Mouse (Mus musculus) lung, embryonic 14.5 days (tissue): ENCODE measurements around the gene Tmem268. TPM values are rescaled to one million over a fixed set of nuclear protein-coding genes. Genes with fewer than 3 reads are reported as not detected.

ENCODE experiments used
- ATAC-seq: fragments of 200-750 bp; cut with Nextera tagmentation; 2 replicates; pipeline ENCODE4 v1.8.0; 2017; ENCODE audit warnings: mild to moderate bottlenecking, moderate TSS enrichment, moderate library complexity; ENCODE audit not compliant: insufficient read depth
- DNase-seq: peaks from one replicate; pipeline ENCODE4 v3.0.0-alpha.2; 2015
- H3K27ac ChIP-seq: fragments of 300-500 bp; sonication (generic); 2 replicates; pipeline ENCODE4 v1.5.1; 2014; ENCODE audit warnings: low read depth, mild to moderate bottlenecking, moderate library complexity
- H3K27me3 ChIP-seq: fragments of 300-500 bp; sonication (generic); 2 replicates; pipeline ENCODE4 v1.6.1; 2014; ENCODE audit warnings: low read length, control low read depth; ENCODE audit not compliant: insufficient read depth
- H3K36me3 ChIP-seq: fragments of 300-500 bp; sonication (generic); 2 replicates; pipeline ENCODE4 v1.6.1; 2014; ENCODE audit warnings: control low read depth; ENCODE audit not compliant: insufficient read depth
- H3K4me1 ChIP-seq: fragments of 300-500 bp; sonication (generic); 2 replicates; pipeline ENCODE4 v1.6.1; 2014; ENCODE audit warnings: antibody characterized with exemption, control low read depth; ENCODE audit not compliant: insufficient read depth
- H3K4me2 ChIP-seq: fragments of 300-500 bp; sonication (generic); 2 replicates; pipeline ENCODE4 v1.6.1; 2014; ENCODE audit warnings: mild to moderate bottlenecking
- H3K4me3 ChIP-seq: fragments of 300-500 bp; sonication (generic); 2 replicates; pipeline ENCODE4 v1.5.1; 2014; ENCODE audit warnings: low read depth, low read length
- H3K9ac ChIP-seq: fragments of 300-500 bp; sonication (generic); 2 replicates; pipeline ENCODE4 v1.6.1; 2014
- H3K9me3 ChIP-seq: fragments of 300-500 bp; sonication (generic); 2 replicates; pipeline ENCODE4 v1.6.1; 2016; ENCODE audit warnings: low read depth, low read length, control low read depth
- CTCF ChIP-seq: IDR thresholded peaks from 2 replicates; pipeline ENCODE4 v1.5.1; 2016; ENCODE audit warnings: antibody characterized with exemption, low read depth
- WGBS: fragments of 180-500 bp; shearing (Covaris S2); extraction: QIAGEN DNeasy Blood & Tissue Kit; methylation state at CpG from one replicate; pipeline ENCODE4 v1.1.7; 2014; 5-methylcytosine and 5-hydroxymethylcytosine counted together
- polyA plus RNA-seq: library from polyadenylated mRNA; unstranded; fragments of >200 nt; fragmentation: Nextera tagmentation; extraction: Ambion mirVana; gene quantifications from 2 replicates; pipeline ENCODE4 v1.2.1, GENCODE M21; 2014

Tmem268 gene
- polyA plus RNA-seq, 1 experiment from 2014 or later, result 8.2 TPM

GRCm38 (mm10) chr4:63546441-63547055 is 12.0 kb upstream of the Tmem268 start:
- H3K4me1 ChIP-seq, result peaks cover 13% of the 10 kb centered on the region
- DNase-seq, result no peak
- H3K9ac ChIP-seq, result no peak overlapping the region
- H3K27me3 ChIP-seq, result no peaks in the 10 kb centered on the region
- no peak overlapping the region for H3K27ac ChIP-seq
- H3K9me3 ChIP-seq, result no peaks in the 10 kb centered on the region
- peaks cover 34% of the 10 kb centered on the region for H3K36me3 ChIP-seq
- H3K4me2 ChIP-seq, result peak overlapping the region; percentile 88
- 65% methylated on average over 6 of the region's 6 CpGs for WGBS
- TF ChIP-seq CTCF, result no peak
- no peak overlapping the region for H3K4me3 ChIP-seq
- ATAC-seq, result no peak

- no peak for TF ChIP-seq CTCF
- DNase-seq (no peak), ATAC-seq (no peak)
- peaks cover 13% of the 10 kb centered on the region for H3K4me1 ChIP-seq
- H3K4me2 ChIP-seq, result no peak overlapping the region
- WGBS, result 52% methylated on average over 1 of the region's 1 CpGs
- no peak overlapping the region for H3K4me3 ChIP-seq
- H3K27me3 ChIP-seq, result no peaks in the 10 kb centered on the region
- H3K9me3 ChIP-seq, result no peaks in the 10 kb centered on the region
- H3K9ac ChIP-seq, result no peak overlapping the region
- no peak overlapping the region for H3K27ac ChIP-seq
- peaks cover 47% of the 10 kb centered on the region for H3K36me3 ChIP-seq
Measured at GRCm38 (mm10) chr4:63547799-63548198, 10.8 kb upstream of the Tmem268 start.

- no peak for TF ChIP-seq CTCF
- Histone ChIP-seq H3K27ac (no peak overlapping the region), H3K4me2 (no peak overlapping the region), H3K4me3 (no peak overlapping the region), H3K4me1 (peaks cover 13% of the 10 kb centered on the region), H3K9me3 (no peaks in the 10 kb centered on the region), H3K27me3 (no peaks in the 10 kb centered on the region), H3K36me3 (peaks cover 50% of the 10 kb centered on the region), H3K9ac (no peak overlapping the region)
- DNase-seq, result no peak
- WGBS, result 84% methylated on average over 3 of the region's 3 CpGs
- ATAC-seq, result no peak
Measured at GRCm38 (mm10) chr4:63548491-63548890, 10.1 kb upstream of the Tmem268 start.

DNA sequence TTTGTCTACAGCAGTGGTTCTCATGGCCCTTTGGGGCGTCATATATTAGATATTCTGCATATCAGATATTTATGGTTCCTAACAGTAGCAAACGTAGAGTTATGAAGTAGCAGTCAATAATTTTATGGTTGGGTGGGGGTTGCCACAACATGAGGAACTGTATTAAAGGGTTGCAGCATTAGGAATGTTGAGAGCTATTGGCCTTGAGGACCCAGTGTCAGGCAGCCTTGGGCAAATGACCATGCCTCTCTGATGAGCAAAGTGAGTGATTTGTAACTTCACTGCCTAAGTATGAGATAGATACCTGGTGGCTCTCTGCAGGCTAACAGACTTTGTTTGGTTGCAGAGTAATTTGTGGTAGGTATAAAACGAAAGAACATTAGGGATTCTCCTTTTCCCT is 7.7 kb upstream of the Tmem268 start:
- WGBS, result 91% methylated on average over 3 of the region's 3 CpGs
- no peak for ATAC-seq
- peaks cover 8% of the 10 kb centered on the region for H3K4me1 ChIP-seq
- no peaks in the 10 kb centered on the region for H3K9me3 ChIP-seq
- TF ChIP-seq CTCF, result no peak
- no peak overlapping the region for H3K27ac ChIP-seq
- no peaks in the 10 kb centered on the region for H3K27me3 ChIP-seq
- no peak overlapping the region for H3K9ac ChIP-seq
- no peak overlapping the region for H3K4me2 ChIP-seq
- H3K36me3 ChIP-seq, result peaks cover 54% of the 10 kb centered on the region
- DNase-seq, result no peak
- H3K4me3 ChIP-seq, result no peak overlapping the region

DNA sequence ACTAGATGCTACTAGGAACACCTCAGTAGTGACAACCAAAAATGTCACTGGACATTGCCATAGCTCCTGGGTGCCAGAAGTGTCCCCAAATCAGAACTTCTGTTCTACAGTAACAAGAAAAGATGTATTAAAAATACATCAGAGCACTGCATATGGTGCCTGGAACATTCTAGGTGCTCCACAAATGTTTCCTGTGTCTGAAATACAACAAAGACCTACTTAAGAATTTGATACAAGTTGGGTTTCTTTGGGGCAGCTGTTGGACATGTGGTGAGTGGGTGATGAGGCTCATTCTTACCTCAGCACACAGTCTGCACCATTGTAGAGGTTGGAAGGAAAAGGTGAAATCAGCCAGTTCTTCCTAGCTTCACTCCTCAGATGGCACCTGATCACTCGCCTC is 5.7 kb upstream of the Tmem268 start:
- H3K36me3 ChIP-seq, result peaks cover 51% of the 10 kb centered on the region
- no peak overlapping the region for H3K27ac ChIP-seq
- H3K9ac ChIP-seq, result no peak overlapping the region
- H3K4me1 ChIP-seq, result peaks cover 8% of the 10 kb centered on the region; the same call in 1 of the 2 replicates
- H3K4me3 ChIP-seq, result no peak overlapping the region
- no peak overlapping the region for H3K4me2 ChIP-seq
- TF ChIP-seq CTCF, result no peak
- ATAC-seq (no peak), DNase-seq (no peak)
- no peaks in the 10 kb centered on the region for H3K9me3 ChIP-seq
- H3K27me3 ChIP-seq, result no peaks in the 10 kb centered on the region
- WGBS, result 96% methylated on average over 1 of the region's 1 CpGs

GRCm38 (mm10) chr4:63553789-63554576 is 4.6 kb upstream of the Tmem268 start:
- Histone ChIP-seq H3K27ac (no peak overlapping the region), H3K36me3 (peaks cover 39% of the 10 kb centered on the region), H3K9ac (no peak overlapping the region), H3K9me3 (no peaks in the 10 kb centered on the region), H3K4me2 (no peak overlapping the region), H3K27me3 (no peaks in the 10 kb centered on the region), H3K4me1 (peaks cover 11% of the 10 kb centered on the region; the same call in 1 of the 2 replicates), H3K4me3 (no peak overlapping the region)
- ATAC-seq, result no peak
- WGBS, result 57% methylated on average over 4 of the region's 4 CpGs
- peak; percentile 11 for DNase-seq
- no peak for TF ChIP-seq CTCF

DNA sequence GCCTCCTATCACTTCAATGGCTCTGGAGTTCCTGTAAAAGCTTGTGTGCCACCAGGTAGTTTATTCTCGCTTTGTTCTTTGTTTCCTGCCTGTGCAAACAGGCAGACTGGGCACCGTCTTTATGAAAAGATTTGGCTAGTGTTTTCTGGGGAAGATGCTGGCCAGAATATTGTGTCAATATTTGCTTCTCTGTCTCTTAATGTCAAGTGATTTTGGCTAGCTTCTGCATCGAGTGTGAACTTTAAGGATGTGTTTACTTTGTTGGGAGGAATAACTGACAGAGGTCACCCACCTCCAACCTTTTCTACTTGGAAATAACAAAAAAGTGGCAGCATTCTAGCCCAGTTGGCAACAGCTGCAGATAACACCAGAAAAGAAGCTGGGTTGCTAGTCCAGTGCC is 4.0 kb upstream of the Tmem268 start:
- H3K4me1 ChIP-seq, result peaks cover 11% of the 10 kb centered on the region; the same call in 1 of the 2 replicates
- TF ChIP-seq CTCF, result no peak
- DNase-seq, result no peak
- H3K9ac ChIP-seq, result no peak overlapping the region
- peaks cover 33% of the 10 kb centered on the region for H3K36me3 ChIP-seq
- WGBS, result 27% methylated on average over 3 of the region's 3 CpGs
- H3K27ac ChIP-seq, result no peak overlapping the region
- no peak overlapping the region for H3K4me2 ChIP-seq
- no peak overlapping the region for H3K4me3 ChIP-seq
- ATAC-seq, result no peak
- no peaks in the 10 kb centered on the region for H3K9me3 ChIP-seq
- no peaks in the 10 kb centered on the region for H3K27me3 ChIP-seq
